Mouse (Mus musculus): ENCODE results near the gene Mtcl1. TPM values are rescaled to one million over a fixed set of nuclear protein-coding genes. Genes with fewer than 3 reads are reported as not detected.
A peak's percentile ranks its signal among the peaks of the same experiment; 100 is the strongest.

Mtcl1 gene
- polyA plus RNA-seq, 1 experiment from 2014 or later: 1.5 TPM

DNA sequence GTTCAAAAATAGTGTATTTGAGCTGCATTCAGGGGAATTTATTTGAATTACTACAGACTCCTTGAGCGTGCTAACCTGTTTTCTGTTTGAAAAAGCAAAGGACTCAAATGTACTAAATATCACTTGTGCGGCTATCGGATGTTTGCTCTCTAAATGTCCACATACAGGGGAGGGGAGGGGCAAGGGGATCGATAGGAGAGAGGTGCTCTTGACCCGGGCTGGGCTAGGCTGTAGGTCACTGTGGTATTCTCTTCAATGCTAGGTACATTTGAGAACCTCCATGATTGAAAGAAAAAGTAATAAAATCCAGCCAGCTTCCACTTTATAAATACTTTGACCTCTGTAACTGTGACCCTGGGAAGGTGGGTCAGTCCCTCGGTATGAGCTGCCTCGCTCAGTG is 33.1 kb downstream of the Mtcl1 start:
- Histone ChIP-seq H3K27me3 (replicated peaks; ENCODE audit: control insufficient read depth, insufficient read depth, low read length) (no peaks in the 10 kb centered on the region), H3K36me3 (ENCODE audit: control insufficient read depth, insufficient read depth) (no peaks in the 10 kb centered on the region), H3K9me3 (ENCODE audit: control insufficient read depth) (no peaks in the 10 kb centered on the region), H3K4me3 (ENCODE audit: low read depth, low read length) (peak overlapping the region; percentile 18; the same call in 1 of the 2 replicates), H3K9ac (ENCODE audit: low read depth, low read length) (no peak overlapping the region), H3K27ac (ENCODE audit: low read depth, low read length) (no peak overlapping the region), H3K4me1 (replicated peaks; ENCODE audit: control insufficient read depth, insufficient read depth, low read length) (no peaks in the 10 kb centered on the region), H3K4me2 (replicated peaks; ENCODE audit: low read depth) (peak overlapping the region; percentile 49)
- TF ChIP-seq CTCF (IDR thresholded peaks at IDR 0.05; ENCODE audit: low read depth): no peak
- 43% methylated on average over 7 of the region's 7 CpGs for WGBS
- no peak for ATAC-seq

DNA sequence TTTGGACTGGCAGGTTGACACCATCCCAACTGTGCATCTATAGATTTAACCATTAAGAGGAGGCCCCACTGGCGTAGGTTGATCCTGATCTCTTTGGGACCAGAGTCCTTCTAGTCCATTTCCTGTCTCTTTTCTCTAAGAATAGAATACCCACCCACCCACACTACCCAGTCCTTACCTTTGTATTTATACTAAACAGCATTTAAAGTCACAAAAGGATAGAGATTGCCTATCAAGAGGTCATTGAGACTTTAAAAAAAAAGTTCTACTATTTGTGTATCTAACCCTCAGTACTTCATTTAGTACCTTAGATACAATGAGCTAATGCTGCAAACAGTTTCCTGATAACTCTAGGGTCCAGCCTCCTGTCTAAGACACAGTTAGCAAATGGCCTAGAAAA is 35.2 kb downstream of the Mtcl1 start:
- Histone ChIP-seq H3K4me2 (replicated peaks; ENCODE audit: low read depth) (no peak overlapping the region), H3K9me3 (ENCODE audit: control insufficient read depth) (no peaks in the 10 kb centered on the region), H3K9ac (ENCODE audit: low read depth, low read length) (no peak overlapping the region), H3K27me3 (replicated peaks; ENCODE audit: control insufficient read depth, insufficient read depth, low read length) (no peaks in the 10 kb centered on the region), H3K4me1 (replicated peaks; ENCODE audit: control insufficient read depth, insufficient read depth, low read length) (no peaks in the 10 kb centered on the region), H3K27ac (ENCODE audit: low read depth, low read length) (no peak overlapping the region), H3K4me3 (ENCODE audit: low read depth, low read length) (no peak overlapping the region), H3K36me3 (ENCODE audit: control insufficient read depth, insufficient read depth) (no peaks in the 10 kb centered on the region)
- TF ChIP-seq CTCF (IDR thresholded peaks at IDR 0.05; ENCODE audit: low read depth): no peak
- no peak for ATAC-seq
- WGBS: 94% methylated on average over 1 of the region's 1 CpGs

DNA sequence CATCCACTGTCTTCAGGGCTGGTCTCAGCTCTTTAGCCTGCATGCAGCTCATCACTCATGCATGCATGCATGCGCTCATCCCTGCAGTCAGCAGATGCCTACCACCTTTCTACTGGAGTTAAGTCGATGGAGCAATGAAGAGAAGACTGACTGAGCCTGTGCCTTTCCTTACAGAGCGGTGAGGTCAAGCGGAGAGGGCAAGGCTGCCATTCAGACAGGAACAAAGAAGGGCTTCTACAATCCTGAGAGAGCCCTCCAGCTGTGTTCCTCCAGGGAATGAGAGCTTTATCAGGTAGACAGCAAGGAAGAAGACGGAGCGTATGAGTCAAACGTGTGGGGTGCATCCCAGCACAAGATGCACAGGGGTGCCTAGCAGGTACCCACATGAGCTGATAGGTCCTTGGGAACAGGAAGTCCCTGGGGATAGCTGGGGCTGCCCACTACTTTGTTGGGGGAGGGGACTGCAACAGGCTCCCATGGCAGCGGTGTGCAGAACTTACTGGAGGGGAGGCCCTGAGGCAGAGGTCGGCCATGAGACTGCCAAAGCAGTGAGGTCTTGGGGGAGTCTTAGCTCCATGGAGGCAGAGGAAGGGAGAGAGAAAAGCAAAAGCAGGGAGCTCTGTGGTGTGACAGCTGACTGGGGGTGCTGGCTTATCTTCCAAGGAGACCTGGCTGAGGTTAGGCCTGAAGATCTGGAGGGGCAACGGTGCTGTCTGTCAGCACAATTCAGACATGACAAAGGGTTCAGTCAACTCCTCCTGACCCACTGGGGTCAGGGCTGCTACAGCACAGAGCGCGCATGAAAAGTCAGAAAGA is 37.2 kb downstream of the Mtcl1 start:
- Histone ChIP-seq H3K4me3 (ENCODE audit: low read depth, low read length) (no peak overlapping the region), H3K36me3 (ENCODE audit: control insufficient read depth, insufficient read depth) (no peaks in the 10 kb centered on the region), H3K4me2 (replicated peaks; ENCODE audit: low read depth) (no peak overlapping the region), H3K9me3 (ENCODE audit: control insufficient read depth) (no peaks in the 10 kb centered on the region), H3K4me1 (replicated peaks; ENCODE audit: control insufficient read depth, insufficient read depth, low read length) (no peaks in the 10 kb centered on the region), H3K27ac (ENCODE audit: low read depth, low read length) (no peak overlapping the region), H3K27me3 (replicated peaks; ENCODE audit: control insufficient read depth, insufficient read depth, low read length) (no peaks in the 10 kb centered on the region), H3K9ac (ENCODE audit: low read depth, low read length) (no peak overlapping the region)
- TF ChIP-seq CTCF (IDR thresholded peaks at IDR 0.05; ENCODE audit: low read depth): no peak
- no peak for ATAC-seq
- WGBS: 80% methylated on average over 12 of the region's 12 CpGs

DNA sequence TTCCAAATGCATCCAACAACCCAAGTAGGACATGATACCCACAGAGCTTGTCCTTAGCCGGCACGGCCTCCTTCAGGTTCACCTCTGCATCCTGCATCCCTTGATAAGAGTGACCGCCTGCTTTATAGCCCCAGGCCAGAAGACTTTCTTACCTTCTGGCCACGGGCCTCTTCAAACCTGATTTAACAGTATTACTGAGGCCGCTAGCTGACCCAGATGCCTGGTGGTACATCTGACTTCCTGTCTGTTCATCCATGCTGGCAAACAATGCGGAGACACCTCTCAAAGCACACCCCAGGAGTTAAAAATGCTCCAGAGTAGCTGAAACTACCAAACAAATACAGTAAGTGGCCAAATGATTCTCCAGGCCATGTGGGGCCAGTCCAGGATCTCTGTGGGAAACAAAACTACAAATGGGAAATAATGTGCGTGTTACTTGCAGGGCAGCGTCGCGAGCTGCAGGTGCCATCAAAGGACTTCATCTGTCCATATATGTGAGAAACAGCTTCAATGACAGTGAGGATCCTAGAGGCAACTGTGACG is 38.6 kb downstream of the Mtcl1 start:
- no peak overlapping the region for H3K4me2 ChIP-seq (replicated peaks; ENCODE audit: low read depth)
- WGBS: 91% methylated on average over 11 of the region's 11 CpGs
- no peak overlapping the region for H3K4me3 ChIP-seq (ENCODE audit: low read depth, low read length)
- H3K9me3 ChIP-seq (ENCODE audit: control insufficient read depth): no peaks in the 10 kb centered on the region
- TF ChIP-seq CTCF (IDR thresholded peaks at IDR 0.05; ENCODE audit: low read depth): no peak
- H3K27me3 ChIP-seq (replicated peaks; ENCODE audit: control insufficient read depth, insufficient read depth, low read length): no peaks in the 10 kb centered on the region
- no peak overlapping the region for H3K9ac ChIP-seq (ENCODE audit: low read depth, low read length)
- H3K27ac ChIP-seq (ENCODE audit: low read depth, low read length): no peak overlapping the region
- ATAC-seq: no peak
- no peaks in the 10 kb centered on the region for H3K36me3 ChIP-seq (ENCODE audit: control insufficient read depth, insufficient read depth)
- H3K4me1 ChIP-seq (replicated peaks; ENCODE audit: control insufficient read depth, insufficient read depth, low read length): no peaks in the 10 kb centered on the region

DNA sequence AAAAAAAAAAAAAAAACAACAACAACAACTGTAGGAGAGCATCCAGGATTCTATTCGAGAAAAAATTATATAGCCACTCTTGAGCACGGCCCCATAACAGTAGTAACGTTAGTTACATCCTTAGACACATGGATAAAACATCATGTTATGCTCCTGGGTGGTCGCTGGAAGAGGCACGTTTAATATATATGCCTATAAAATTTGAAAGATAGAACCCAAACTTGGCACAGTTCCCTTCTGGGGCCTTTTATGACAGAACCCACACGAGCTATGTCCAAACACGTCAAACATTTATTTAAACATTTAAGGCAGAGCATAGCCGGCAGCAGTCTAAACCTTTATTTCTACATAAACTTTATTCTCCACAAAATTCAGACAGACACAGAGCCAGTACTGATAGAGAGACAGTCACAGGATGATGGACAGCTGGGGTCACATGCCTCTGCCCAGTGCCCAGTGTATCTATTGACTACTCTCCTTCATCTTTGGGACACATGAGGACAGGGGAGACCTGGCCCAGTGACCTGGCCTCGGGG is 40.4 kb downstream of the Mtcl1 start:
- Histone ChIP-seq H3K9me3 (ENCODE audit: control insufficient read depth) (no peaks in the 10 kb centered on the region), H3K4me2 (replicated peaks; ENCODE audit: low read depth) (no peak overlapping the region), H3K4me3 (ENCODE audit: low read depth, low read length) (no peak overlapping the region), H3K9ac (ENCODE audit: low read depth, low read length) (no peak overlapping the region), H3K4me1 (replicated peaks; ENCODE audit: control insufficient read depth, insufficient read depth, low read length) (no peaks in the 10 kb centered on the region), H3K27me3 (replicated peaks; ENCODE audit: control insufficient read depth, insufficient read depth, low read length) (no peaks in the 10 kb centered on the region), H3K27ac (ENCODE audit: low read depth, low read length) (no peak overlapping the region), H3K36me3 (ENCODE audit: control insufficient read depth, insufficient read depth) (no peaks in the 10 kb centered on the region)
- WGBS: 59% methylated on average over 9 of the region's 9 CpGs
- TF ChIP-seq CTCF (IDR thresholded peaks at IDR 0.05; ENCODE audit: low read depth): no peak
- no peak for ATAC-seq

DNA sequence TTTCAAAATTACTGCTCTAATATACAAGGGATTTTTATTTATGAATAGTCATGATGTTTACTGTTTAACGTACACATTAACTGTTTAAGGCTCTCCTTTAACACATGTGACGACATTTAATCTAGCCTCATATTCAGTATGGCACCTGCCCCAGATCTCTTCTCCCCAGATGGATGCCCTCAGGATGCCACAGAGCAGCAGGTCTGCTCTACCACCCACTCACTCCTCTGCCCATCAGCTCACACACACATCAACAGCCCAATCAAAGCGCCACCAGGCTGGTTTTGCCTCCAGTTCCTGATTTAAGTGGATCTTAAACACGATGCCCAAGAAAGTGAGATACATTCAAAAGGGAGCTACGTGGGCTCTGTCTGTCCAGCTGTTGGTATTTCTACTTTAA is 41.1 kb downstream of the Mtcl1 start:
- H3K27me3 ChIP-seq (replicated peaks; ENCODE audit: control insufficient read depth, insufficient read depth, low read length): no peaks in the 10 kb centered on the region
- H3K4me2 ChIP-seq (replicated peaks; ENCODE audit: low read depth): no peak overlapping the region
- 93% methylated on average over 5 of the region's 5 CpGs for WGBS
- H3K4me1 ChIP-seq (replicated peaks; ENCODE audit: control insufficient read depth, insufficient read depth, low read length): no peaks in the 10 kb centered on the region
- H3K36me3 ChIP-seq (ENCODE audit: control insufficient read depth, insufficient read depth): no peaks in the 10 kb centered on the region
- no peak overlapping the region for H3K27ac ChIP-seq (ENCODE audit: low read depth, low read length)
- H3K4me3 ChIP-seq (ENCODE audit: low read depth, low read length): no peak overlapping the region
- no peak for TF ChIP-seq CTCF (IDR thresholded peaks at IDR 0.05; ENCODE audit: low read depth)
- H3K9me3 ChIP-seq (ENCODE audit: control insufficient read depth): no peaks in the 10 kb centered on the region
- no peak for ATAC-seq
- no peak overlapping the region for H3K9ac ChIP-seq (ENCODE audit: low read depth, low read length)

Measured in intestine, postnatal 0 days (tissue).